Mouse (Mus musculus): ENCODE measurements at regions not wholly inside any gene's neighbourhood (a gene's known extent, or its start where the extent isn't known, plus 50 kb on each side); places are given as distances from the start of the nearest gene placed in this dataset.

DNA sequence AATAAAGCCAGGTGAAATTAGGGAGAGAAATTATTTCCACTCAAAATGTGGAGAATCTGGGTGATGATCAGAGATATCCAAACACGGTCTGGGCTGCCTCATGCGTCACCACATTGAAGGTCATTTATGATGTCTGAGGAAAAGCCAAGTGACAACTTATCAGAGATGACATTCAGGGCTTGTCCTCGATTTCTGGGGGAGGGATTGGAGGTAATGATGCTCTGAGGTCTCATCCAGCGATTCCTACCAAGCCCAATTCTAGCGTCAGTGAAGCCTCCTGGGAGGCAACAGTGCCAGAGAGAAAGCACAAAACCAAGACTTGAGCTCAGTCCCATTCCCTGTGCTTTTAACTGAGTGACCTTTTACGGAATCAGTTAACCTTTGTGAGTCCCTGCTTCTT, 79.5 kb upstream of the Zfand5 start:
- TF ChIP-seq CTCF (IDR thresholded peaks at IDR 0.05; ENCODE audit: insufficient read depth, low read depth, low read length) (no peak), POLR2A (IDR thresholded peaks at IDR 0.05; ENCODE audit: insufficient read depth, low read depth, low read length) (no peak)
